7 mouse cellular contexts compared by ENCODE assay signal in genomic region chr2:32260635-32261034, GRCm38 (mm10). TPM values are rescaled to one million over a fixed set of nuclear protein-coding genes. Genes with fewer than 3 reads are reported as not detected.
A peak's percentile ranks its signal among the peaks of the same experiment; 100 is the strongest.
DNase-seq lines count a peak whose midpoint lies in the region; ATAC-seq and TF ChIP-seq lines count a peak whose summit lies in the region.

No protein-coding gene starts in this region.

- H3ac ChIP-seq in myocyte (ENCODE audit: control insufficient read depth, insufficient read length): no peak overlapping the region

- H3K9ac ChIP-seq in limb, embryonic 14.5 days (ENCODE audit: low read depth, low read length, severe bottlenecking): no peak overlapping the region

- 28% methylated on average over 4 of the region's 4 CpGs for WGBS in limb, embryonic 14.5 days

- no peak overlapping the region for H3K27ac ChIP-seq in limb, embryonic 14.5 days (replicated peaks; ENCODE audit: low read depth, low read length)

- no peak for TF ChIP-seq POLR2A in limb, embryonic 14.5 days (IDR thresholded peaks at IDR 0.05; ENCODE audit: borderline replicate concordance, extremely low read depth, insufficient read depth, insufficient read length)
- TF ChIP-seq POLR2A in myocyte (IDR thresholded peaks at IDR 0.05; ENCODE audit: insufficient read length, low read depth): no peak

- H3K36me3 ChIP-seq in G1E (replicated peaks) (peaks cover 34% of the 10 kb centered on the region), myocyte (ENCODE audit: control insufficient read depth, insufficient read depth) (peaks cover 4% of the 10 kb centered on the region)
- H3K36me3 ChIP-seq in limb, embryonic 14.5 days (ENCODE audit: control insufficient read depth, insufficient read depth, low read length): peaks cover 27% of the 10 kb centered on the region

- peaks cover 8% of the 10 kb centered on the region for H3K79me2 ChIP-seq in myocyte (ENCODE audit: control insufficient read depth, insufficient read depth)

- DNase-seq in G1E (ENCODE audit: low spot score): no peak
- DNase-seq in embryo, embryonic 9.5 days (ENCODE audit: extremely low spot score): peak; percentile 18
- peak; percentile 36 to 47 for DNase-seq in heart, postnatal 36 days
- no peak for DNase-seq in limb, embryonic 14.5 days (ENCODE audit: low spot score)
- peak; percentile 70 to 74 for DNase-seq in thymus, postnatal 36 days

- ATAC-seq in CD4-positive, CD25-positive, alpha-beta regulatory T cell, adult 4 months: peak; percentile 51
- ATAC-seq in G1E (ENCODE audit: extremely low read depth, insufficient number of reproducible peaks, low FRiP score, poor library complexity, severe bottlenecking): no peak
- ATAC-seq in limb, embryonic 14.5 days (ENCODE audit: low FRiP score, low read depth): no peak

- H3K4me2 ChIP-seq in limb, embryonic 14.5 days (replicated peaks; ENCODE audit: low read depth, low read length, severe bottlenecking): no peak overlapping the region
- no peak overlapping the region for H3K4me2 ChIP-seq in myocyte (ENCODE audit: low read depth)

- H3K4me3 ChIP-seq in G1E (ENCODE audit: low read depth, low read length) (no peak overlapping the region; the same call in 1 of the 2 replicates), myocyte (peak overlapping the region; percentile 58)
- 0 out of 2 replicates have a peak overlapping the region, but pooled peaks have one; percentile 79 for H3K4me3 ChIP-seq in limb, embryonic 14.5 days (replicated peaks; ENCODE audit: low read length)

- peaks cover 30% of the 10 kb centered on the region for H3K4me1 ChIP-seq in G1E (ENCODE audit: insufficient read depth, low read depth, low read length)
- peaks cover 7% of the 10 kb centered on the region; the same call in 1 of the 2 replicates for H3K4me1 ChIP-seq in limb, embryonic 14.5 days (ENCODE audit: control insufficient read depth, insufficient read depth, low read length)

- TF ChIP-seq CTCF in G1E (IDR thresholded peaks at IDR 0.05; ENCODE audit: low read depth, low read length): peak; percentile 54; the same call in 1 of the 2 replicates

- intact Hi-C loops in heart, postnatal 36 days (cut with DNase I): loop anchor here (2.0 kb wide), 1 partner anchor 22 kb away; no protein-coding TSS in a partner anchor

- no peaks in the 10 kb centered on the region for H3K9me3 ChIP-seq in G1E (replicated peaks)
- no peaks in the 10 kb centered on the region for H3K9me3 ChIP-seq in limb, embryonic 14.5 days (ENCODE audit: control insufficient read depth, low read length)

- H3K27me3 ChIP-seq in G1E (ENCODE audit: insufficient read depth, low read length): peaks cover 10% of the 10 kb centered on the region
- no peaks in the 10 kb centered on the region for H3K27me3 ChIP-seq in limb, embryonic 14.5 days (ENCODE audit: control insufficient read depth, insufficient read depth, low read length)
- peaks cover 3% of the 10 kb centered on the region for H3K27me3 ChIP-seq in myocyte (ENCODE audit: control insufficient read depth, insufficient read depth, insufficient read length)

TF ChIP-seq in myocyte, 11 proteins besides CTCF, POLR2A, EP300 and RAD21:
- TF ChIP-seq USF1 (IDR thresholded peaks at IDR 0.05; ENCODE audit: low read depth) (no peak), MAX (IDR thresholded peaks at IDR 0.05; ENCODE audit: low read depth) (no peak), E2F4 (IDR thresholded peaks at IDR 0.05; ENCODE audit: insufficient read depth) (no peak), MYOG (IDR thresholded peaks at IDR 0.05; ENCODE audit: control insufficient read depth in 1 of 3, insufficient read depth in 1 of 3, insufficient read length in 2 of 3, low read depth in 2 of 3) (no peak), MYOD1 (IDR thresholded peaks at IDR 0.05; ENCODE audit: control insufficient read depth in 1 of 3, insufficient read length in 2 of 3, low read depth in 2 of 3) (no peak), TCF3 (IDR thresholded peaks at IDR 0.05; ENCODE audit: insufficient read length, low read depth) (no peak), CEBPB (IDR thresholded peaks at IDR 0.05; ENCODE audit: insufficient read depth, poor library complexity, severe bottlenecking) (no peak), SRF (IDR thresholded peaks at IDR 0.05; ENCODE audit: control insufficient read depth, insufficient read length, low read depth) (no peak), REST (IDR thresholded peaks at IDR 0.05; ENCODE audit: insufficient read depth, insufficient read length) (no peak), TCF12 (IDR thresholded peaks at IDR 0.05; ENCODE audit: insufficient read depth, poor library complexity, severe bottlenecking) (no peak)

RNA-seq across cellular contexts. Expression of gene Uck1, which starts 0.7 kb away (rescaled TPM):
- 10 to 100 TPM; 33.3 to 42.0 TPM for polyA plus RNA-seq in CD4-positive, CD25-positive, alpha-beta regulatory T cell, adult 4 months (2017; shearing (Covaris generic))
- 26.1 and 50.0 TPM in 2 replicates for total RNA-seq in G1E (2014; fragmentation: Nextera tagmentation)
- total RNA-seq in G1E (2017): 41.7 and 42.5 TPM in 2 replicates
- 53.2 and 56.1 TPM in 2 replicates for polyA plus RNA-seq in G1E (2012)
- 10 to 100 TPM; 22.9 to 24.1 TPM for total RNA-seq in heart, postnatal 36 days (2021)
- polyA plus RNA-seq in limb, embryonic 14.5 days (2012; rRNA removed): 64.8 and 69.4 TPM in 2 replicates
- 59.9 and 67.8 TPM in 2 replicates for polyA plus RNA-seq in limb, embryonic 14.5 days (2014; fragmentation: Nextera tagmentation; extraction: Ambion mirVana)
- 32.1 TPM for polyA plus RNA-seq in myocyte (2012; fragmentation: generic; extraction: Trizol)

RNA-seq across cellular contexts. Expression of gene Pomt1, which starts 24.2 kb away (rescaled TPM):
- 1 to 10 TPM; 6.5 to 7.9 TPM for polyA plus RNA-seq in CD4-positive, CD25-positive, alpha-beta regulatory T cell, adult 4 months (2017; shearing (Covaris generic))
- 25.8 and 31.8 TPM in 2 replicates for total RNA-seq in G1E (2014; fragmentation: Nextera tagmentation)
- total RNA-seq in G1E (2017): 15.0 and 17.7 TPM in 2 replicates
- polyA plus RNA-seq in G1E (2012): 12.3 and 12.8 TPM in 2 replicates
- total RNA-seq in heart, postnatal 36 days (2021): 10 to 100 TPM; 13.7 to 14.3 TPM
- 36.4 and 45.8 TPM in 2 replicates for polyA plus RNA-seq in limb, embryonic 14.5 days (2012; rRNA removed)
- 21.7 and 22.9 TPM in 2 replicates for polyA plus RNA-seq in limb, embryonic 14.5 days (2014; fragmentation: Nextera tagmentation; extraction: Ambion mirVana)
- polyA plus RNA-seq in myocyte (2012; fragmentation: generic; extraction: Trizol): 14.7 TPM

RNA-seq across cellular contexts. Expression of gene Golga2, which starts 26.5 kb away (rescaled TPM):
- polyA plus RNA-seq in CD4-positive, CD25-positive, alpha-beta regulatory T cell, adult 4 months (2017; shearing (Covaris generic)): 10 to 100 TPM; 18.1 to 21.3 TPM
- total RNA-seq in G1E (2014; fragmentation: Nextera tagmentation) (19.5 and 24.5 TPM in 2 replicates), G1E (2017) (35.2 and 35.6 TPM in 2 replicates)
- polyA plus RNA-seq in G1E (2012) (20.8 and 24.3 TPM in 2 replicates), myocyte (2012; fragmentation: generic; extraction: Trizol) (60.7 TPM)
- total RNA-seq in heart, postnatal 36 days (2021): 10 to 100 TPM; 74.5 to 78.2 TPM
- 56.4 and 63.1 TPM in 2 replicates for polyA plus RNA-seq in limb, embryonic 14.5 days (2012; rRNA removed)
- 32.4 and 33.3 TPM in 2 replicates for polyA plus RNA-seq in limb, embryonic 14.5 days (2014; fragmentation: Nextera tagmentation; extraction: Ambion mirVana)

RNA-seq across cellular contexts. Expression of gene Swi5, which starts 27.2 kb away (rescaled TPM):
- 100 to 1,000 TPM; 162 to 183 TPM for polyA plus RNA-seq in CD4-positive, CD25-positive, alpha-beta regulatory T cell, adult 4 months (2017; shearing (Covaris generic))
- 150 and 164 TPM in 2 replicates for total RNA-seq in G1E (2014; fragmentation: Nextera tagmentation)
- total RNA-seq in G1E (2017): 482 and 488 TPM in 2 replicates
- polyA plus RNA-seq in G1E (2012): 351 and 432 TPM in 2 replicates
- total RNA-seq in heart, postnatal 36 days (2021): 100 to 1,000 TPM; 188 to 208 TPM
- 272 and 324 TPM in 2 replicates for polyA plus RNA-seq in limb, embryonic 14.5 days (2012; rRNA removed)
- polyA plus RNA-seq in limb, embryonic 14.5 days (2014; fragmentation: Nextera tagmentation; extraction: Ambion mirVana): 221 and 244 TPM in 2 replicates
- 253 TPM for polyA plus RNA-seq in myocyte (2012; fragmentation: generic; extraction: Trizol)

Comparison
In these comparisons a context has a peak if more than half of its experiments do, and no peak if none do; other contexts are left out.
1. DNase-seq: peak in embryo, embryonic 9.5 days (single experiment), heart, postnatal 36 days (2 of 2) and thymus, postnatal 36 days (2 of 2); none in G1E (single experiment) and limb, embryonic 14.5 days (single experiment).